Mouse (Mus musculus) Patski (cell line): ENCODE results near the gene Usp5. TPM values are rescaled to one million over a fixed set of nuclear protein-coding genes. Genes with fewer than 3 reads are reported as not detected.

ENCODE experiments used
- ATAC-seq: fragments of 100-300 bp; one replicate; pipeline ENCODE4 v1.8.0; 2021
- CTCF ChIA-PET: fragments of 350-600 bp; sonication (Branson Sonifier 250); formaldehyde crosslinking; loops from one replicate; lab custom pipeline; 2022; ENCODE audit warnings: inconsistent platforms; lab: Charles Lee
- POLR2A ChIA-PET: fragments of 350-600 bp; sonication (Branson Sonifier 250); formaldehyde crosslinking; loops from one replicate; lab custom pipeline; 2022; ENCODE audit warnings: antibody characterized with exemption, inconsistent platforms; lab: Charles Lee
- DNase-seq: peaks from one replicate; pipeline ENCODE4 v3.0.0-alpha.2; 2011; ENCODE audit warnings: low read depth, low spot score
- H3K27me3 ChIP-seq: fragments of 371-371 bp; one replicate; pipeline ENCODE4 v1.5.1; 2021
- CTCF ChIP-seq: fragments of 100-300 bp; IDR thresholded peaks from one replicate; pipeline ENCODE4 v1.5.1; 2021
- in situ Hi-C: fragments of 300-500 bp; cut with MboI; formaldehyde crosslinking; loops from 3 replicates; pipeline ENCODE4 v1.11.1; 2018; ENCODE audit warnings: low pct_unique_long_range_greater_than_20kb, mixed read lengths
- polyA plus RNA-seq: library from polyadenylated mRNA; unstranded; gene quantifications from one replicate; pipeline ENCODE4 v1.2.3, GENCODE M21; 2021

Usp5 gene
- 130 TPM for polyA plus RNA-seq

DNA sequence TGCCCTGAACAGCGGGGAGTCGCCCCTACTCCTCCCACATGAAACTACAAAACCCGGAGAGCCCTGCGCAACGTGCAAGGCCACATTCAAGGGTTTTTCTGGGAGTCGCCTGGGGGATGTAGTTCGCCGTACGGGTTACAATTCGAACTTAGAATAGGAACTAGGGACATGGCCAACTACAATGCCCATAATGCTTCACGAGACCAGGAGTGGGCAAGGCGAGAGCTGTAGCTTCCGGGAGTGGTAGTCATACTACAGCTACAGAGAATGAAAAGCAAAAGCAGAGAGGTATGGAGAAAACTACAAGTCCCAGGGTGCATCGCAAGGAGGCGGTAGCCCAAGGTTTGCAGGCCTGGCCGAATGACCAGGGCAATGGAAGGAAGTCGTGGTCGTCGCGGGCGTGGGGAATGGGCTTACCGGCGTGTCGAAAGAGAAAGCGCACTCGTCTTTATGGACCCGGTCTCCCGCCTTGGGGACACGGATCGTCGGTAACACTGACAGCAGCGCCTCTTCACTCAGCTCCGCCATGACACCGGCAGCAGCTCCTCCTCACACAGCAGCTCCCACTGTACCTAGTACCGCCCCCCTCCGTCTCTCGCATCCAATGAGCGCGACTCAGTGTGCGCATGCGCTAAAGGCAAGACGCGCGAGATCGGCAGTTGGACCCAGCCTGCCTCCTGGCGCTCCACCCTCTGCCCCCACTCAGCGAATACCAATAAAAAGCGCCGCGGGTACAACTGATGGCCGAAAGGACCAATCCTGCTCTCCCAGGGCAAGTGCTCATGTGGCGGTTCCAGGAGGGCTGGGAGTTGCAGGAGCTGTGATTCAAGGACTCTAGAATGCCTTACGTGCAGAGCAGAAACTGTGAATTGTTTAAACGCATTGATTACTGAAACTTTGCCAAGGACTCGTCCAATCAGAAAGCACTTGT is at the start of gene Usp5, which contains the start of gene Cdca3:
Gene Usp5 (minus strand): TSS at position 617 of the 931 bp plus-strand sequence.
Gene Cdca3 (plus strand): TSS at position 680 of the 931 bp plus-strand sequence.
- ChIA-PET POLR2A (interaction anchor here (0.6 to 3.9 kb wide), 4 partner anchors 18 to 85 kb away, joined by 3 to 27 read pairs (median 4); partner anchors contain the start of gene Spsb2), CTCF (interaction anchor here (1.1 to 1.3 kb wide), 3 partner anchors 10 to 26 kb away, joined by 3 read pairs; no protein-coding TSS in a partner anchor)
- TF ChIP-seq CTCF: no peak
- ATAC-seq: peak; percentile 92
- H3K27me3 ChIP-seq: no peaks in the 10 kb centered on the region
- DNase-seq: peak; percentile 96
- in situ Hi-C loops: no loop called here

DNA sequence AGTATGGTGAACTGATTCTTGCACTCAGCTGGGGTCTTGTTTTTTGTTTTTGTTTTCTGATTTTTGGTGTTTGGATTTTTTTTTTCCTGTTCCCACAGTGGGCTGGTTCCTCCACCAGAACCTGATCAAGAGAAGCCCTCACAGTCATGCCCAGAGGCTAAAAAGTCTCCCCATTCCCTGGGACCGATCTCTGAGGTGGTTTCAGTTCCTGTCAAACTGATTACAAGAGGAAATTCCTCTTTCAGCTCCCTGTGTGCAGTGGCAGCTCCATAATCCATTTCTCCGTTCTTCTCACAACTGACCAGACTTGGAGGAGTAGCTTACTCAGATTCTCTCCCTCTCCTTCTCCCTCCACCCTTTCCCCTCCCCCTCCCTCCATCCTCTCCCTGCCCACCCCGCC is 45.1 kb upstream of the Usp5 start:
- CTCF ChIA-PET: interaction anchor here (0.9 to 1.4 kb wide), 2 partner anchors 29 to 30 kb away, joined by 3 to 6 read pairs; no protein-coding TSS in a partner anchor
- TF ChIP-seq CTCF: no peak
- POLR2A ChIA-PET: interaction anchor here (1.0 kb wide), 1 partner anchor 44 kb away, joined by 5 read pairs; no protein-coding TSS in a partner anchor
- ATAC-seq: no peak
- H3K27me3 ChIP-seq: peaks cover 35% of the 10 kb centered on the region
- in situ Hi-C loops: no loop called here
- no peak for DNase-seq

DNA sequence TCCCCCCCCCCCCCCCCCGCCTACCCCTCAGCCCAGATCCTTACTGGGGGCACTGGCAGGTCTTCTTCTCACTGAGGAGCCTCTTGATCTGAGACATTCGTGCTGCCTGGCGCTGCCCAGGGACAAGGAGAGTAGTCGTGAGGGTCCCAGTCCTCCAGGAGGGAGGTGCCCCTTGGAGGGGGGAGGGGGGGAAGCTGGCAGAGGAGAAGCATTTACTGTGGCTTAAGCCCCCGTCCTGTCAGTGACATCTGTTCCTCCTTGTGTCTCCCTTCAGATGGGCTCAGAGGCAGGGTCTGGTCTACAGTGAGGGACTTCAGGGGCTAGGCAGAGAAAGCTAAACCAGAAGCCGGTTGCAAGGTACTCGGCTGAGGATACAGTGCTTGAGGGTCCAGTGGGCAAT is 37.3 kb upstream of the Usp5 start:
- in situ Hi-C loops: loop anchor here (5.0 kb wide), 1 partner anchor 36 kb away; no protein-coding TSS in a partner anchor

DNA sequence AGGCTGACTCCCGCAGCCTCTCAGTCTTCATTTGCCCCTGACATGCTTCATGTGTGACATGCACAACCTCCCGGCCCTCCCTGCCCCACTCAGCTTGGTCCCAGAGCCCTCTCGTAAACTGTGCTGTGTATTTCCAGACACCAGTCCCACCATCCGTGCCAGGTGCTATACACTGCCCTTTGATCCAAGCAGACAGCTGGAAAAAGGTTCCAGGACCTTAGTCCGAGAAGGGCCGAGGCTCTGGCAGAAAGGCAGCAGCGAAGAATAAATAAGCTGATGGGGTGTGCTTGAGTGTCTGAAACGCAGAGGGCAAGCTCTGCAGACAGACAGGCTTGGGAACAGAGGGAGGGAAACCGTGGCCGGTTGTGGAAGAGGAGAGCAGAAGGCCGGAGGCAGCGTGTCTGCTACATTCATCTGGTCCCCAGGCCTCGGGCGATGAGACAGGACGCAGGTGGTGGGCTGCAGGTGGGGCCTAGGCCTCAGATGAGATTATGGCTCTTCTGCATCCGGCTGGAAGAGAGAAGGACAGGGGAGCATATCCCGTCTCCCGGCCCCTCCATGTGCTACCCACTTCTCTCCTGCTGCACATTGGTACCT is 36.6 kb upstream of the Usp5 start:
- POLR2A ChIA-PET: no interaction called here
- in situ Hi-C loops: loop anchor here (5.0 kb wide), 1 partner anchor 36 kb away; no protein-coding TSS in a partner anchor
- ATAC-seq (no peak), DNase-seq (no peak)
- no peak for TF ChIP-seq CTCF
- CTCF ChIA-PET: interaction anchor here (1.4 kb wide), 1 partner anchor 32 kb away, joined by 3 read pairs; no protein-coding TSS in a partner anchor
- H3K27me3 ChIP-seq: peaks cover 26% of the 10 kb centered on the region

More for the DNA sequence above, 37.3 kb upstream of the Usp5 start:
- CTCF ChIA-PET: interaction anchor here (0.9 to 1.2 kb wide), 2 partner anchors 37 to 63 kb away, joined by 3 read pairs; no protein-coding TSS in a partner anchor
- peaks cover 26% of the 10 kb centered on the region for H3K27me3 ChIP-seq
- ATAC-seq (no peak), DNase-seq (no peak)
- POLR2A ChIA-PET: no interaction called here
- no peak for TF ChIP-seq CTCF

DNA sequence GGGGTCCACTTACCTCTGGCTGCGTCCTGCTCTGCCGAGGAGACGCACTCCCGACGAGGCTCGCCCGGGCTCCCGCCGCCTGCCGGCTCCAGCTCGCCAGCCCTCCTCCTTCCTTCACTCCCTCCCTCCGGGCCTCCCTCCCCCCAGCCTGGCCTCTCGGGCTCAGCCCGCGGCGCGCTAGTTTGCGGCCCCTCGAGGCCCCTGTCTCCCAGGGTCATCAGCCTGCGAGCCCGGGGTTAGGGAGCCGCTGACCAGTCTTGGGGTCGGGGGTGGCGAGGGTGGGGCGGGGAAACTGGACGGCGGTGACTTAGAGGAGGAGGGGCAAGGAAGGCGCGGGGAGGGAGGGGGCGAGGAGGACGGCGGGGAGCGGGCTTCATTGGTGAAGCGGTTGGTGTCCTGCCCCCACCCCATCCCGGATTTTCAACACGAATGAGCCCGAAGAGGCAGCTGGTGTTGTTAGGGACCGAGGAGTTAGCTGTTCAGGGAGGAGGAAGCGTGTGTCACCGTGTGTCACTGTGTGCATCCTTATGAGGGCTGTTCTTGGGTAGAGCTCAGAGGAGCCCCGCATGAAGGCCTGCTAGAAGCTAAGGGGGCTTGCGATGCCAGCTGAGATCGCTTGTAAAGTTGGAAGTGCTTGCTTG is 34.5 kb upstream of the Usp5 start, which contains the start of gene Gpr162:
Gene Gpr162 (minus strand): TSS at position 326 of the 641 bp plus-strand sequence.
- TF ChIP-seq CTCF: no peak
- in situ Hi-C loops: no loop called here
- POLR2A ChIA-PET: interaction anchor here (0.5 to 0.8 kb wide), 3 partner anchors 29 to 146 kb away, joined by 3 to 4 read pairs (median 4); partner anchors contain the start of gene Mlf2
- DNase-seq: no peak
- ATAC-seq: no peak
- peaks cover 22% of the 10 kb centered on the region for H3K27me3 ChIP-seq
- CTCF ChIA-PET: interaction anchor here (0.7 kb wide), 1 partner anchor 67 kb away, joined by 3 read pairs; the partner anchor contains the start of gene Mlf2

DNA sequence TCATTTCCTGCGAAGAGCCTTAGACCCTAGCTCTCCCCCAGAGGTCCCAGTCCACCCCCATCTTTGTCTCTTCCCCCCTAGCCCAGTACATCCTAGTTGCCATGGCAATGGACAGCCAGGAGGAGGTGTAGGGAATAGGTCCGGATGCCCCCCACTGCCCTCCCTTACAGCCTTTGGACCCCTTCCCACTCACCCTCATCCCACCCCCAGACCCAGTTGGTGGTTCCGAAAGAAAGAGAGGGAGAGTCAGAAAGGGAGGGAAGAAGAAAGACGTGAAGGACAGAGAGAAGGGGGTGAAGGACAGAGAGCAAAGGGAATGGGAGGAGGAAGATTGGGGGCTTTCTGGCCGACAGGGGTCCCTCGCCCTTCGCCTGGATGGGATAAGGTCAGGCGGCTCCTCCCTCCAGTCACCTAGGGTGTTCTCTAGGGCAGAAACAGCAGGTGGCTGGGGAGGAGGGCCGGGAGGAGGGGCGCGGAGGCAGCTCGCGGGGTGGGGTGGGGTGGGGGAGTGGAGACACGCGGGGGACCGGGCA is 33.9 kb upstream of the Usp5 start:
- peaks cover 22% of the 10 kb centered on the region for H3K27me3 ChIP-seq
- in situ Hi-C loops: no loop called here
- ChIA-PET POLR2A (interaction anchor here (0.5 to 2.0 kb wide), 4 partner anchors 29 to 146 kb away, joined by 3 to 6 read pairs (median 4); no protein-coding TSS in a partner anchor), CTCF (interaction anchor here (1.6 to 3.3 kb wide), 2 partner anchors 16 to 41 kb away, joined by 7 to 10 read pairs; no protein-coding TSS in a partner anchor)
- DNase-seq (no peak), ATAC-seq (no peak)
- TF ChIP-seq CTCF: no peak

DNA sequence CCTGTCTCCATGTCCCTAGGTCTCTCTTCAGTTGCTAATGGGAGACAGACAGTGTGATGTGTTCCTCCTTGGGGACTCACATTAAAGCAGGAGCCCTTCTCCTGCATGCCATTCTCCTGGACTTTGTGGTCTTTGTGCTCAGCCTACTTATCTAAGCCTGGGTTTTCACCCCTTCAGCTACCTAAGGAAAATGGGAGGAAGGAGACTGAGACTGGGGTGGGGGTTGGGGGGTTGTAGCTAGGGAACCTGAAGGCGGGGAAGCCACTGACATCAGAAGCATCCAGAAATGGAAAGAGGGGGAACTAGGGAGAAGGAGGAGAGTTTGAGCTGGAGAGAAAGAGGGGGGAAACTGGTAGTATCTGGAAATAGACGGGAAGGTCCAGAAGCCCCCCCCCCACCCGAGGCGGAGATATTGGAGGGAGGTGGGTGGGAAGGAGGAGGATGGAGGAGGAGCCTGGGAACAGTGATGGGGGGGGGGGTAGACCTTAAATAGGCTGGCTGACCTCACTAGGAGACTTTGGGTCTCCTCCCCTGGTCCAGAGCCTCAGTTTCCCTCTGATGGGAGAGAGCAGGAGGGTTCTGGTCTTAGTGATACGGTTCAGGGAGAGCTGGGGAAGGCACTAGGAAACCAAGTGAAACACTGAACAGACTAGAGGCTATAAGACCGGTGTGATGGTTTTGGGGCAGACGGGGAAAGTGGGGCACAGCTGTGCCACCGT is 33.3 kb upstream of the Usp5 start:
- in situ Hi-C loops: no loop called here

DNA sequence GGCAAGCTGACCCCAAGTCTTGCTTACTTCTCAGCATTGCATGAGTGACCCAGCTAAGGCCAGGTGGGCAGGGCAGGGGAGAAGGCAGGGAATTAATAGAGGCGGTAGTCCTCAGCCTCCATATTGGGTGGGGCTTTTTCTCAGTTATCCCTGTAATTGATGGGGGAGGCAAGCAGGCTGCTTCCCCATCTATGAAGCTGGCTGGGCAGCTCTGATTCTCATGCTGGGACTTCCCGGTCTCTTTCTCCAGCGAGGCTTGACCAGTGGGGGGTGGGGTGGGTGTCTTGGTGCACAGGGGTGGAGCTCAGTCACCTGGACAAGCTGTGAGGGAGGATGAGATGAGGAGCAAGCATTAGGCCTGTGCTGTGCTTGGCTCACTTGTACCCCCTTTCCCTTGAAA is 32.5 kb upstream of the Usp5 start:
- no peak for ATAC-seq
- DNase-seq: no peak
- ChIA-PET CTCF (interaction anchor here (1.6 to 3.3 kb wide), 2 partner anchors 15 to 42 kb away, joined by 7 to 10 read pairs; no protein-coding TSS in a partner anchor), POLR2A (interaction anchor here (1.0 to 2.0 kb wide), 2 partner anchors 42 to 66 kb away, joined by 3 to 6 read pairs; no protein-coding TSS in a partner anchor)
- H3K27me3 ChIP-seq: peaks cover 12% of the 10 kb centered on the region
- in situ Hi-C loops: no loop called here
- no peak for TF ChIP-seq CTCF

More for the DNA sequence above, 33.3 kb upstream of the Usp5 start:
- no peak for TF ChIP-seq CTCF
- POLR2A ChIA-PET: interaction anchor here (0.8 to 2.0 kb wide), 4 partner anchors 38 to 66 kb away, joined by 3 to 6 read pairs (median 3); no protein-coding TSS in a partner anchor
- ATAC-seq (no peak), DNase-seq (no peak)
- CTCF ChIA-PET: interaction anchor here (0.6 to 3.3 kb wide), 3 partner anchors 16 to 41 kb away, joined by 3 to 10 read pairs (median 7); no protein-coding TSS in a partner anchor
- peaks cover 17% of the 10 kb centered on the region for H3K27me3 ChIP-seq
